28 mouse cellular contexts compared by ENCODE assay signal in the genomic region with DNA sequence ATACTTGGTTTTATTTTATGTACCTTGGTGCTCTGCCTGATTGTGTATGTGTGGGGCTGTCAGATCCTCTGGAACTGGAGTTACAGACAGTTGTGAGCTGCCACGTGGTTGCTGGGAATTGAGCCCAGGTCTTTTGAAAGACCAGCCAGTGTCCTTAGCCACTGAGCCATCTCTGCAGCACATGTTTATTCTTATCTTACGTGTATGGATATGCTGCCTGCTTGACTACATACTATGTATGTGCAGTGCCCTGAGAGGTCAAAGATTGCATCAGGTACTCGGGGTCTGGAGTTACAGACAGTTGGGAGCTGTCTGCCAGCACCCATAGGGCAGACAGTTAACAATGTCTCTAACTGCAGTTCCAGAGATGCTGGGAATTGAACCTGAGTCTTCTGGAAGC. TPM values are rescaled to one million over a fixed set of nuclear protein-coding genes. Genes with fewer than 3 reads are reported as not detected.
"Had no signal": no experiment of that assay in that cellular context is flagged by ENCODE, and none has a peak within 500 bp of the region (broad histone marks: within the 10 kb centered on the region; RNA-seq: fewer than 3 reads in every experiment).

No protein-coding gene starts in this region.

- H3K4me3 ChIP-seq: layer of hippocampus, adult 2 months; left cerebral cortex, adult 2 months; lung, embryonic 15.5 days; midbrain, embryonic 13.5 days had no signal

- H3K9ac ChIP-seq: liver, embryonic 14.5 days; lung, embryonic 15.5 days; midbrain, embryonic 13.5 days had no signal

- ATAC-seq: midbrain, embryonic 13.5 days had no signal

- H3K9me3 ChIP-seq: lung, embryonic 15.5 days; midbrain, embryonic 13.5 days had no signal

- H3K27ac ChIP-seq: kidney, postnatal 0 days; layer of hippocampus, adult 2 months; left cerebral cortex, adult 2 months; liver, embryonic 14.5 days; lung, embryonic 15.5 days; macrophage; midbrain, embryonic 13.5 days had no signal

- H3K4me2 ChIP-seq: lung, embryonic 15.5 days; midbrain, embryonic 13.5 days had no signal

- DNase-seq: kidney, adult 2 months; kidney, postnatal 25 days; layer of hippocampus, adult 9-11 months; layer of hippocampus, postnatal 36 days; lung, adult 18-20 months; lung, postnatal 14 days; thymus, adult 18-20 months; thymus, postnatal 36 days had no signal

- H3K4me1 ChIP-seq: lung, embryonic 15.5 days; midbrain, embryonic 13.5 days had no signal

- H3K27me3 ChIP-seq: lung, embryonic 15.5 days; midbrain, embryonic 13.5 days had no signal

- H3K36me3 ChIP-seq: lung, embryonic 15.5 days; midbrain, embryonic 13.5 days had no signal

RNA-seq across cellular contexts. Expression of a gene that starts 29.1 kb away (rescaled TPM):
- total RNA-seq: layer of hippocampus, adult 2 months; layer of hippocampus, postnatal 36 days; left cerebral cortex, adult 2 months; left cerebral cortex, postnatal 10 days; left cerebral cortex, postnatal 36 days; liver, adult 2 months; megakaryocyte, adult 5-6 weeks; midbrain, postnatal 0 days had no signal
- polyA plus RNA-seq: kidney, adult 2 months; kidney, embryonic 14.5 days; kidney, postnatal 0 days; large intestine, adult 2 months; limb, embryonic 11.5 days; limb, embryonic 14.5 days; liver, adult 2 months; liver, embryonic 14.5 days; macrophage; midbrain, embryonic 13.5 days; midbrain, postnatal 0 days; neural tube, embryonic 11.5 days; neural tube, embryonic 14.5 days; small intestine, adult 2 months; spleen, adult 2 months had no signal

RNA-seq across cellular contexts. Expression of a gene that starts 50.9 kb away (rescaled TPM):
- total RNA-seq: left cerebral cortex, adult 2 months; liver, adult 2 months; megakaryocyte, adult 5-6 weeks had no signal
- polyA plus RNA-seq: kidney, embryonic 14.5 days; liver, adult 2 months; liver, embryonic 14.5 days; macrophage; neural tube, embryonic 11.5 days; small intestine, adult 2 months; spleen, adult 2 months had no signal
